Mouse (Mus musculus): ENCODE measurements around the gene Cib3. TPM values are rescaled to one million over a fixed set of nuclear protein-coding genes. Genes with fewer than 3 reads are reported as not detected.

The Cib3 gene
- total RNA-seq, 2 experiments from 2014 or later: not detected

GRCm38 (mm10) chr8:72158096-72158495, 54.5 kb downstream of the Cib3 start:
- ATAC-seq (replicated peaks; ENCODE audit: low FRiP score, low TSS enrichment, poor library complexity, severe bottlenecking): no peak

Other genes with a start within 250 kb of the Cib3 start
- gene Cyp4f18, start 203.2 kb downstream of the Cib3 start, total RNA-seq (2014; fragmentation: Nextera tagmentation): 5.0 TPM in 1 of 2 replicates, not detected in the other
- not detected in 2 replicates for gene Cyp4f18, start 203.2 kb downstream of the Cib3 start, total RNA-seq (2017)
- not detected in 2 replicates for gene Olfr372, start 171.6 kb downstream of the Cib3 start, total RNA-seq (2014; fragmentation: Nextera tagmentation)
- gene Olfr372, start 171.6 kb downstream of the Cib3 start, total RNA-seq (2017): not detected in 2 replicates
- gene Olfr373, start 129.7 kb downstream of the Cib3 start, total RNA-seq (2014; fragmentation: Nextera tagmentation): not detected in 2 replicates
- not detected in 2 replicates for gene Olfr373, start 129.7 kb downstream of the Cib3 start, total RNA-seq (2017)
- gene Olfr374, start 105.8 kb downstream of the Cib3 start, total RNA-seq (2014; fragmentation: Nextera tagmentation): not detected in 2 replicates
- not detected in 2 replicates for gene Olfr374, start 105.8 kb downstream of the Cib3 start, total RNA-seq (2017)
- 10.4 and 13.4 TPM in 2 replicates for gene Tpm4, start 77.9 kb downstream of the Cib3 start, total RNA-seq (2014; fragmentation: Nextera tagmentation)
- 5.9 and 15.5 TPM in 2 replicates for gene Tpm4, start 77.9 kb downstream of the Cib3 start, total RNA-seq (2017)
- 23.8 and 49.8 TPM in 2 replicates for gene Rab8a, start 51.6 kb downstream of the Cib3 start, total RNA-seq (2014; fragmentation: Nextera tagmentation)
- 298 and 374 TPM in 2 replicates for gene Rab8a, start 51.6 kb downstream of the Cib3 start, total RNA-seq (2017)
- gene Hsh2d, start 23.2 kb downstream of the Cib3 start, total RNA-seq (2014; fragmentation: Nextera tagmentation): 15.0 and 18.8 TPM in 2 replicates
- gene Hsh2d, start 23.2 kb downstream of the Cib3 start, total RNA-seq (2017): 0.89 and 4.6 TPM in 2 replicates
- gene Gm11034, start 799 bp upstream of the Cib3 start, total RNA-seq (2014; fragmentation: Nextera tagmentation): not detected in 2 replicates
- not detected in 2 replicates for gene Gm11034, start 799 bp upstream of the Cib3 start, total RNA-seq (2017)
- 42.0 and 49.1 TPM in 2 replicates for gene Fam32a, start 6.9 kb upstream of the Cib3 start, total RNA-seq (2014; fragmentation: Nextera tagmentation)
- gene Fam32a, start 6.9 kb upstream of the Cib3 start, total RNA-seq (2017): 47.2 and 58.1 TPM in 2 replicates
- 110 and 155 TPM in 2 replicates for gene Ap1m1, start 27.2 kb upstream of the Cib3 start, total RNA-seq (2014; fragmentation: Nextera tagmentation)
- 63.6 and 64.8 TPM in 2 replicates for gene Ap1m1, start 27.2 kb upstream of the Cib3 start, total RNA-seq (2017)
- gene Gm10282, start 92.4 kb upstream of the Cib3 start, total RNA-seq (2014; fragmentation: Nextera tagmentation): 6.8 and 12.5 TPM in 2 replicates
- 7.4 and 11.2 TPM in 2 replicates for gene Gm10282, start 92.4 kb upstream of the Cib3 start, total RNA-seq (2017)
- gene Klf2, start 106.2 kb upstream of the Cib3 start, total RNA-seq (2014; fragmentation: Nextera tagmentation): 4.0 and 4.4 TPM in 2 replicates
- gene Klf2, start 106.2 kb upstream of the Cib3 start, total RNA-seq (2017): 2.3 and 5.1 TPM in 2 replicates
- gene Eps15l1, start 208.6 kb upstream of the Cib3 start, total RNA-seq (2014; fragmentation: Nextera tagmentation): 83.6 and 114 TPM in 2 replicates
- gene Eps15l1, start 208.6 kb upstream of the Cib3 start, total RNA-seq (2017): 28.8 and 37.5 TPM in 2 replicates
- gene Calr3, start 231.0 kb upstream of the Cib3 start, total RNA-seq (2014; fragmentation: Nextera tagmentation): 0.47 and 0.79 TPM in 2 replicates
- gene Calr3, start 231.0 kb upstream of the Cib3 start, total RNA-seq (2017): 3.3 and 6.2 TPM in 2 replicates
- gene 1700030K09Rik, start 231.0 kb upstream of the Cib3 start, total RNA-seq (2014; fragmentation: Nextera tagmentation): 5.4 and 13.0 TPM in 2 replicates
- gene 1700030K09Rik, start 231.0 kb upstream of the Cib3 start, total RNA-seq (2017): 5.2 and 6.9 TPM in 2 replicates